Mouse (Mus musculus): ENCODE measurements around the gene Ppp2r1b.

Gene Ppp2r1b

DNA sequence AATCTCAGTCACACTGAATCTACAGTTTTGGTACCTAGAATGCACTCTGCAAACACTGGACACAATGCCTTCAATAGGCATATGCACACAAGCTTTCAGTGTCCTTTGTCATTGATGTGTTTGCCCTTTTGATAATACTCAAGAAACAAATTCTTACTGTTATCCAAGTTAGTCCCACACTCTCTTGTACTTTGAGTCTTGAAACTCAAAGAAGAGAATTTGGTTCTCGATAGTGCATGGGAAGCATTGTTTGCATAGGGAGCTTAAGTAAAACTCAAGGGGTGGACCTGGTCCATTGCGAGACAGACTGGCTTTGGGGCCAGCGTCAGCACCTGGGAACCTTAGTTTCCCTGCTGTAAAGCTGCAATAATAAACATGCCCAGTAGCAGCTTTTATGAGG lies 73.0 kb downstream of the Ppp2r1b start:
- DNase-seq (ENCODE audit: low spot score in 2 of 2), result no peak

DNA sequence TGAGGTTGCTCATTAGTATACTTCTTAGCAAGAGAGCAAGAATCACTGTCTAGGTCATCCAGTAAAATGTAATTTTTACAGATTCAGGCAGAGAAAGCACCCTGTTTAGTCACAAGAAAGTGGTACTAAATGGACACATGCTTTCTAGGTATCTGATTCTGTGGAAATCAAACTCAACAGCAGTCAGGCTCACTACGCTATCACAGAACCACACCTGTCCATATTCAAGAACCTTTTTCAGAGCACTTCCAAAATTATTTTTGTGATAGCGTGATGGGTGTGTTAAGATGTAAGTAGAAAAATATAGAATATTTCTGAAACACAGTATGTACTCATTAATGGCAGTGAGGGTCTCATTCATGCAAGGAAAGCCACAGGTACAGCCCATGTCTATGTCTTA lies 74.5 kb downstream of the Ppp2r1b start:
- DNase-seq (ENCODE audit: low spot score in 2 of 2), result no peak

DNA sequence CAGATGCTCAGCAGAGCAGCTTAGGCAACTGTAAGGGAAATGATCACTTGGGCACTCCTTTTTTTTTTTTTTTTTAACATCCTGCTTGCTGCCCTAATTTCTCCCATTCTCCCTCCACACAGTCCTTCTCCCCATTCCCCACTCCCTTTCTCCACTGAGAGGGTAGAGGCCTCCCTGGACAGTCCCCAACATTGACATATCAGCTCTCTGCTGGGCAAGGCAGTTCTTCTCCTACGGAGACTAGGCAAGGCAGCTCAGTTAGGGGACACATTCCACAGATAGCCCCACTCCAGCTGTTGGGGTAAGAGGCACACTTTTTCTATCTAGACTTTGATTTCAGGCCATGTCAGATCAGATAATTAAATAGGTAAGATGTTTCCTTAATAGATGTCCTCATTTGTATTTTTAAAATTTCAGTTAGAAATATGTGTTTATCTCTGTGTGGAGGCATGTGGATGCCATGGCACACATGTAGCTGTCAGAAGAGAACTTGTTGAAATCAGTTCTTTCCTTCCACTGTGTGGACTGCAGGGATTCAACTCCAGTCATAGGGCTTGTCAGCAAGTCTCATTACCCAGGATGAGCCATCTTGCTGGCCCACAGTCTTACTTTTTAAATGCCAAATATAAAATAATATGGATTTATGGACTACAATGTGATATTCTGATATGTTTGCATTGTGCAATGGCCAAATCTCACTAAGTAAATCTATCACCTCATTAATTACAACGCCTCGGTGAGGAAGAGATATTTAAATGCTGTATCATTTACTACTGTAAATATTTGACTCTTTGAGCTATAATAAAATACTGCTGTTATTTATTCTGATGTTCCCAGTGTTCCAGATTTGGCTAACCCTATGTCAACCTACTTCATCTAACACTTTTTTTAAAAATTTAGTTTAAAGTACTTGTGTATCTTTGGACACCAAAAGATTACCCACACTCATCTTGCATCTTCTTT lies 76.1 kb downstream of the Ppp2r1b start:
- DNase-seq (ENCODE audit: low spot score in 2 of 2), result no peak

DNA sequence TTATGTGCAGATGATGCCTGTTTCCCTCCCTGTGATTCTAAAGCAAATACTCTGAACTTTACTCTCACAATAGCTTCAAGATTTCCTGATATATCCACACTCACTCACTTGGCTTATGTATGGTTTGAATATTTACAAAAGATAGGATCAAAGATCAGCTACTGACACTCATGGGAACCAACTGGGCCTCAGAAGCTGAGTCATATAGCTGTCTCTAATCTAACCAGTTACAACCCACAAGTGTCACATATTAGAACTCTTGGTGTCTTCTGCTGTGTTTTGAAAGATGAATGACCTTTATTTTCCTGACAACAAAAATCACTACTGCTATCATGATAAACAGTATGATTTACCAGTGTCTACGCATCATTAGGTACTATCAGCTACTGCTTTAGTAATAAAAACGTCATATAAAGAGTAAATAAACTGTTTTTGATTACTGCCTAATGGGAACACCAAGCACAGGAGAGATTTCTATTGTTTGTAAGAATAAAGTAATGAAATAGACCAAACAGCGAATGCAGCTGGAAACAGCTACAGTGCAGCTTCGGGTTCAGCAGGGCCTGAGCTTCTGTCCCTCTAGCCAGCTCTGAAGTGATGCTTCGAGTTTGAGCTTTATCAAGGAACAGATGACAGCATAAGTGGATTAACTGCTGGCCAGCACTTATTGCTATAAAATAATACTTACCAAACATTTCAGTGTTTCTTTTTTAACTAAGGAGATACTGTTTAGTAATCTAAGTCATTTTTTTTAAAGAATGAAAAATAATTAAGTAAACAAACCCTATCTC lies 77.5 kb downstream of the Ppp2r1b start:
- DNase-seq (ENCODE audit: low spot score in 2 of 2), result no peak

DNA sequence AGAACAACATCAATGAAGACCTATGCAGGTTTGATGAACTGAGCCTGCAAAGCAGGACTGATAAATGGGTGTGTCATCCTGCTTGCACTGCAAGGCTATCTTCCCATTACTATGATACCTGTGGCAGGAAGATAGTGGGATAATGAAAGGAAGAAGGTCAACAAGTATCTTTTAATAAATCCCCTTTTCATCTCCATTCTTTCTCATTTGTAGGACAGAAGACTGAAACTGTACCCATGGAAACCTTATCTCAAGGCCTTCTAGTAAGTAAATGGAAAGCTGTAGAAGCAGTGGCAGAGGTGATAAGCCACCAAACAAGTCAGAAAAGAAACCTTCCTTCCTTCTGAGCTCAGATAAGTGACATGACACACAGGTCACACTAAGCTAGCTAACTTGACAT lies 79.4 kb downstream of the Ppp2r1b start:
- DNase-seq (ENCODE audit: low spot score in 2 of 2), result no peak

DNA sequence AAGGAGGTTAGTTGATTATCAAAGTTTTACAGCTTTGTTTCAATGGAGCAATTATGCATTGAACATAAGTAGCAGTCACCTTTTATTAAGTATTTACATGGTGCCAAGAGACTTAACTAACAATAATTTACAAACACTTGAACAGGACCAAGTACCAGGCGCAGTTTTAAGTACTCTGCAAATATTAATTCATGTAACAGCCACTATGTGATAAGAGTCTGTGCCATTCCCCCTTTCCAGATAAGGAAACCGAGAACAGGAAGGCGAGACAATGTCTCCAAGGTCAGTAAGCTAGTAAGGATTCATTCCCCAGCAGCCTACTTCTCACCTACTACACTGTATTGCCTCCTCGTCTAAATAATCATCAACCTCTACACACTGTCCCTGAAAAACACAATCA lies 80.7 kb downstream of the Ppp2r1b start:
- DNase-seq (ENCODE audit: low spot score in 2 of 2), result no peak

DNA sequence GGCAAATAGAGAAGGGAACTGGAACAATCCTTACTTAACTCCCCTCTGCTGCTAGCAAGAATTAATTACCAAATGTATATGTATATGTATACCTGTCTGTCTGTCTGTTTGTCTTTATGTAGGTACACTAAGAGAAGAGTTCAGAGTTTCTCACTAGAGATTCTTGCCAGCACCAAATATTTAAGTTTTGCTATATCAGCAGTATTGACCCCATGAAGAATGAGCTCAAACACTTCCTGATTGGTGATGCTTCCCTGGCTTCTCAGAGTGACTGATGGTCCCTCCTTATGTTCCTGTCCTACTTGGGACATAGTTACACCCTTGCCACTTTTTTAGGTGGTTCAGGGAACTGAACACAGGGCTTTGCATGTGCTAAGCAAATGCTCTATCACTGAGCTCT lies 84.9 kb downstream of the Ppp2r1b start:
- DNase-seq (ENCODE audit: low spot score in 2 of 2), result no peak

DNA sequence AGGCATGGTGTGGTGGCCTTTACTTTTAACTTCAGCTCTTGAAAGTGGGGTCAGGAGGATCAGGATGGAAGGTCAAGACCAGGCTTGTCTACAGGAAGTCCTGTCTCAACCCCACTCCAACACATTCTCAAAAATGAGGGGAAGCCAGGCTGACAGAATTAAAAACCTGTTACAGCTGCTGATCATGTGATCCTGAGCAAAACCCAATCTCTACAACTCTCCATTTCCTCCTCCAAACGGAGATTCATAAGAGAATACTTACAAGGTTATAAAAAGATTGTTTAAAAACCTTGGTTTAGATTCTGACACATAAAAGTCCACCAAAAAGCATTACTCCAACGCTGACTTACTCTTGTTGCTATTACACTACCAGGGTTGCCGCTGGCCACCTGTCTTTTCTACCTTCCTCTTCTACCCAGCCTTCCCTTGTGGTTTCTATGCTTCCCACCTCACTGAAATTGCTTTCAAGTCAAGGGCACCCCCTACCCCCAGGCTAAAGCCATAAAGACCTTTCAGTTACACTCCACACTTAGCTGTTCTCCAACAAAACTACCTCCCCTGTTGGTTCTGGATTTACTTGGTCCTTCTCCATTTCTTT lies 96.8 kb downstream of the Ppp2r1b start:
- no peak for DNase-seq (ENCODE audit: low spot score in 2 of 2)

DNA sequence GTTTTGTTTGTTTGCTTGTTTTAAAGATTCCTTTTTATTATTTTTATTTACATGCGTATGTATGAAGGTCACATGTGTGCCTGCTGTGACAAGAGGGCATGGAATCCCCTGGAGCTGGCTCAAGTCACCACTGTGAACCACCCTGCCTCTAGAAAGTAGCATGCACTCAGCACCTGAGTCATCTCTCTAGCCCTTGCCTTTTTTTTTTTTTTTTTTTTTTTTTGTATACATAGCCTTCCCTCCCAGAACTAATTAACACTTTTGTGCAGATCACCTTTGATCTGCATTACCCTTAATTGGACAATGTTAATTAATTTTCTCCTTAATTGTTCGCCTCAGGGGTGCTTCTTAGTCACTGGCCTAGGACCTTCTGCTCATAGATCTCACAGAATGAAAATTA lies 97.6 kb downstream of the Ppp2r1b start:
- DNase-seq (ENCODE audit: low spot score in 2 of 2), result no peak

Data from left cerebral cortex, adult 9 months (tissue).